9 mouse cellular contexts compared by ENCODE assay signal in genomic region chr1:168362464-168362863, GRCm38 (mm10).
DNase-seq lines count a peak whose midpoint lies in the region; ATAC-seq and TF ChIP-seq lines count a peak whose summit lies in the region.
"Had no signal": no experiment of that assay in that cellular context is flagged by ENCODE, and none has a peak within 500 bp of the region (broad histone marks: within the 10 kb centered on the region; RNA-seq: fewer than 3 reads in every experiment).

No protein-coding gene starts in this region.

- TF ChIP-seq CTCF in olfactory bulb, adult 2 months (IDR thresholded peaks at IDR 0.05; ENCODE audit: insufficient read depth, low read depth, low read length), result no peak

- H3K9me3 ChIP-seq in neural tube, embryonic 13.5 days, result no peaks in the 10 kb centered on the region
- H3K9me3 ChIP-seq in neural tube, embryonic 15.5 days (replicated peaks), result no peaks in the 10 kb centered on the region
- H3K9me3 ChIP-seq in liver, embryonic 16.5 days (replicated peaks; ENCODE audit: control insufficient read depth, low read length), result no peaks in the 10 kb centered on the region
- H3K9me3 ChIP-seq: lung, embryonic 15.5 days had no signal

- no peak overlapping the region for H3K4me3 ChIP-seq in neural tube, embryonic 13.5 days
- no peak overlapping the region for H3K4me3 ChIP-seq in neural tube, embryonic 15.5 days (replicated peaks)
- H3K4me3 ChIP-seq in liver, embryonic 16.5 days (ENCODE audit: low read depth, low read length), result no peak overlapping the region
- H3K4me3 ChIP-seq in olfactory bulb, adult 2 months (ENCODE audit: insufficient read depth, low read depth, low read length), result no peak overlapping the region
- H3K4me3 ChIP-seq: lung, embryonic 15.5 days had no signal

- no peak for TF ChIP-seq POLR2A in olfactory bulb, adult 2 months (IDR thresholded peaks at IDR 0.05; ENCODE audit: insufficient read depth, low read depth, low read length)

- 56% methylated on average over 10 of the region's 10 CpGs for WGBS in neural tube, embryonic 13.5 days
- 47% methylated on average over 10 of the region's 10 CpGs for WGBS in neural tube, embryonic 15.5 days
- WGBS in liver, embryonic 16.5 days (ENCODE audit: insufficient replicate concordance), result 33% methylated on average over 10 of the region's 10 CpGs
- 26% methylated on average over 10 of the region's 10 CpGs for WGBS in olfactory bulb, adult 2 months

- 0 out of 2 replicates have a peak overlapping the region, but pooled peaks have one; percentile 5 for H3K9ac ChIP-seq in neural tube, embryonic 13.5 days
- no peak overlapping the region for H3K9ac ChIP-seq in neural tube, embryonic 15.5 days (replicated peaks)
- no peak overlapping the region for H3K9ac ChIP-seq in liver, embryonic 16.5 days (ENCODE audit: low read depth, low read length)
- H3K9ac ChIP-seq: lung, embryonic 15.5 days had no signal

- no peak overlapping the region for H3K27ac ChIP-seq in neural tube, embryonic 13.5 days (replicated peaks)
- H3K27ac ChIP-seq in neural tube, embryonic 15.5 days (replicated peaks), result no peak overlapping the region
- no peak overlapping the region for H3K27ac ChIP-seq in liver, embryonic 16.5 days (ENCODE audit: low read length)
- peak overlapping the region; percentile 60; the same call in 1 of the 2 replicates for H3K27ac ChIP-seq in olfactory bulb, adult 2 months (ENCODE audit: insufficient read depth, low read depth, low read length)
- H3K27ac ChIP-seq: lung, embryonic 15.5 days had no signal

- no peaks in the 10 kb centered on the region for H3K36me3 ChIP-seq in neural tube, embryonic 13.5 days
- no peaks in the 10 kb centered on the region for H3K36me3 ChIP-seq in neural tube, embryonic 15.5 days
- no peaks in the 10 kb centered on the region for H3K36me3 ChIP-seq in liver, embryonic 16.5 days (ENCODE audit: control insufficient read depth, insufficient read depth)

- H3K4me1 ChIP-seq in neural tube, embryonic 13.5 days (replicated peaks), result peaks cover 88% of the 10 kb centered on the region
- H3K4me1 ChIP-seq in neural tube, embryonic 15.5 days, result peaks cover 39% of the 10 kb centered on the region
- H3K4me1 ChIP-seq in liver, embryonic 16.5 days (ENCODE audit: control insufficient read depth, low read depth, low read length), result no peaks in the 10 kb centered on the region
- H3K4me1 ChIP-seq in olfactory bulb, adult 2 months (ENCODE audit: control insufficient read depth, insufficient read depth, low read length), result peaks cover 32% of the 10 kb centered on the region

- H3K27me3 ChIP-seq in neural tube, embryonic 13.5 days, result no peaks in the 10 kb centered on the region
- H3K27me3 ChIP-seq in neural tube, embryonic 15.5 days (replicated peaks), result no peaks in the 10 kb centered on the region
- H3K27me3 ChIP-seq in liver, embryonic 16.5 days (ENCODE audit: control insufficient read depth, insufficient read depth, low read depth, low read length), result no peaks in the 10 kb centered on the region
- H3K27me3 ChIP-seq: lung, embryonic 15.5 days had no signal

- no peak for ATAC-seq in neural tube, embryonic 13.5 days (ENCODE audit: low read depth)
- no peak for ATAC-seq in neural tube, embryonic 15.5 days (ENCODE audit: low FRiP score)
- ATAC-seq in common myeloid progenitor, adult 5-6 weeks (replicated peaks; ENCODE audit: low read depth, poor library complexity, severe bottlenecking), result peak; percentile 71
- ATAC-seq in liver, embryonic 16.5 days (ENCODE audit: low read depth), result peak; percentile 50

- H3K4me2 ChIP-seq in neural tube, embryonic 13.5 days, result no peak overlapping the region
- H3K4me2 ChIP-seq in neural tube, embryonic 15.5 days, result no peak overlapping the region
- H3K4me2 ChIP-seq in liver, embryonic 16.5 days (ENCODE audit: low read depth, low read length), result no peak overlapping the region
- H3K4me2 ChIP-seq: lung, embryonic 15.5 days had no signal

- no peak for DNase-seq in right cerebral cortex, postnatal 14 days
- no peak for DNase-seq in urinary bladder, adult 2 months (ENCODE audit: low spot score)
- DNase-seq in kidney, adult 11 months, result no peak

Comparison
In these comparisons a context has a peak if more than half of its experiments do, and no peak if none do; other contexts are left out.
1. ATAC-seq: peak in common myeloid progenitor, adult 5-6 weeks (single experiment) and liver, embryonic 16.5 days (single experiment); none in neural tube, embryonic 13.5 days (single experiment) and neural tube, embryonic 15.5 days (single experiment).